Mouse (Mus musculus): Measurements from ENCODE around the gene Tmem14c. TPM values are rescaled to one million over a fixed set of nuclear protein-coding genes. Genes with fewer than 3 reads are reported as not detected.
"Not testable (repeated sequence)": the region's sequence is repeated elsewhere in the genome, so short reads cannot be mapped to it uniquely, and the experiment has no call there.

The Tmem14c gene
- 206 and 216 TPM in 2 replicates for total RNA-seq (2015)
- 109 and 136 TPM in 2 replicates for total RNA-seq (2017)

DNA sequence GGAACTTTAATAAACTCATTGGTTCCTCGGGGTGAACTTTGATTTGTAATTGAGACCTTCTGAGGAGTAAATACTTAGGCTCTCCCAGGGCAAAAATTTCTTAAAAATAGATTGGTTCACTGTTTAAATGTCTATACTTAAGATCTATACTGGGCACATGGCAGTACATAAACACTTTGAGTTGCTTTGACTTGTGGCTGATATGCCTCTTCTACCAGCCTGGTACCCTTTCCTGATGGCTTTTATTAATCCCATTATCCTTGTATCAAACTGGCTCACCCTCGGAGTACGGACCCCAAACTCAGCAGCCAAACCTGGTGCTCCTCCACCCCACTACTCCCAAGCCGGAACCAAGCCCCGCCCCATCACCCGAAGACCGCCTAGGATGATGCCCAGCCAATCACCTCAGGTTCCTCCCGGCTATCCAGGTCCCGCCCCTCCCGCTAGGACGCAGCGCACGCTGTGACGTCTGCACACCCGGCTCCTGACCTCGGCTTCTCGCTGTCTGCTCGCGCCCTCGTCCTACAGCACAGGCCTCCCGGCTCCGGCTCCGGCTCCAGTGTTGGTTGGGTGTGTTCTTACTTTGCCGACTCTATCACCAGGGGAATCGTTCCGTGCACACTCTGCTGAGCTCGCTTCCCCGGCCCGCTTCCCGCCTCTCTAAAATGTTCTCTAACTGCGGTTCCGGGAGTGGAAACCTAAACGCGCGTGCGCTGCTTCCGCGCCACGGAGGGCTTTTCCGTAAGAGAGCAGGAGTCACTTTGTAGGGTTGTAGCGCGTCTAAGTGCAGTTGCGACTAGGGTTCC is at the start of gene Tmem14c:
Gene Tmem14c, plus strand, starts transcription at position 464 of the 806 bp plus-strand sequence.
- ATAC-seq (replicated peaks; ENCODE audit: poor library complexity): peak; percentile 83

DNA sequence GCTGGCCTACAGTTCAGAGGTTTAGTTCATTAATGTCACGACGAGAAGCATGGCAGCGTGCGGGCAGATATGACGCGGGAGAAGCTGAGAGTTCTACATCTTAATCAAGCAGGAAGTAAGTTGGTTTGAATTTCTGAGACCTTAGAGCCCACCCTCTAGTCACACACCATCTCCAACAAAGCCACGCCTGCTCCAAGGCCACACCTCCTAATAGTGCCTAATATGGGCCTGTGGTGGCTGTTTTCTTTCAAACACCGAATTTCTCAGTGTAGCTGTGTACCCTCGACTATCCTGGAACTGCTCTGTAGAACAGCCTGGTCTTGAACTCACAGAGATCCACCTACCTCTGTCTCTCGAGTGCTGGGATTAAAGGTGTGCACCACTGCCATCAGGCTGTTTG is 48.5 kb upstream of the Tmem14c start:
- no peak for ATAC-seq (replicated peaks; ENCODE audit: poor library complexity)

DNA sequence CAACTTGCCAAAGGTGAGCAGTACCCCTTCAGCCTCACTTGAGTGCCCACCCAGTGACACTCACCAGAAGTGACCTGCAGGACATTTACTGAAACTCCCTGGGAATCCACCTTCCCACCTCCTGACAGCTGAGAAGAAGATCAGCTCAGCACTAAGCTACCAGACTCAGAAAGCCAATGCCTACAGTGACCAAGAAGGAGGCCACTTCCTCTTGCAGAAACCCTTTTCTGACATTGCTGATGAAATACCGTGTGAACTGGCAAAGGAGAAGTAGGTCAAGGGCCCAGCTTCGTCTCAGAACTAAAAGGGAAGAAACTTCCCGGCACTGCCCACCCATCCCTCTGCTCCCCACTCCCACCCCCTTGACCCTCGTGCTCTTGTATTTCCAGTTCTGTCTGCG is 47.5 kb upstream of the Tmem14c start:
- ATAC-seq (replicated peaks; ENCODE audit: poor library complexity): peak; percentile 83

DNA sequence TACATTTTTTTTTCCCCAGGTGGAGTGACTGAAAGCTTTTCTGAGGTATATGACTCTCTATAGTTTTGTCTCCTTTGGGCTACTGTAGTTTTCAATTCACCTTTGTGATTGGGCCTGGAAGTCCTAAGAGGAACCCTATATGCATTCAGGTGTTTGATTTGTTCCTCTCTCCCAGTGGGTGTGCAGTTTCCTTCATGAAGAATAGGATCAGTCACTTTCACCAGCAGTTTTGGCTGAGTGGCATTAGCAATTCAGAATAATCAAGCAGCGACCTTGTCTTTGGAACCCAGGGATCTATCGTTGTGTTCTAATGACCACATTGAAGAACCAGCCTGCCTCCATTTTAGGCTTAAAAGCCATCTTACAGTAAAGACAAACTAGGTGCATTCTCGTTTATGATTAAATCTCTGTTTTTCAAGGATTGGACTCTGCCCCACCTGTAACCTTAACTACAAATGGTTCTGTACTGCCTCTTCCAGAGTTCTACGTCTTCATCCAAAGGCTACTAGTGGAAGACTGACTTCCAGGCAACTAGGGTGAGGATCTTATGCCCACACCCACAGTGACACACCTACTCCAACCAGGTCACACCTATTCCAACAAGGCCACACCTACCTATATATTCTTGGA is 46.2 kb upstream of the Tmem14c start:
- ATAC-seq (replicated peaks; ENCODE audit: poor library complexity): no peak

DNA sequence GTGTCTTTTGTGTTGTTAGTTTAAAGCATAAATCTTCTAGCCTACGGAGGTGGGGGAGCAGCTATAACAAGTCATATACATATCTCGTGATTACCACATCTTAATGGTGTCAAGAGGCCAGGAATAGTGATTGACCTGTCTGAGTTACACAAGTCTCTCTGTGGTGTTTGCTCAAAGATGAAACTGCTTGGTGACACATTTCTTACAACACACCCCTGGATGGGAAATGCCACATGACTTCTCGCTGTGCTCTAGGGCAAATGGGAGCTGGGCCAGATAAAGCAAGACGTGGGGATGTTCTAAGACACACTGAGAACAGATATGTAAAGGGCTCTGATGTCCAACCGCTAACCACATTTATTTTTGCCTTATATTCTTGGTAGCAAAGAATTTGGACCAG is 44.8 kb upstream of the Tmem14c start:
- ATAC-seq (replicated peaks; ENCODE audit: poor library complexity): peak; percentile 85

DNA sequence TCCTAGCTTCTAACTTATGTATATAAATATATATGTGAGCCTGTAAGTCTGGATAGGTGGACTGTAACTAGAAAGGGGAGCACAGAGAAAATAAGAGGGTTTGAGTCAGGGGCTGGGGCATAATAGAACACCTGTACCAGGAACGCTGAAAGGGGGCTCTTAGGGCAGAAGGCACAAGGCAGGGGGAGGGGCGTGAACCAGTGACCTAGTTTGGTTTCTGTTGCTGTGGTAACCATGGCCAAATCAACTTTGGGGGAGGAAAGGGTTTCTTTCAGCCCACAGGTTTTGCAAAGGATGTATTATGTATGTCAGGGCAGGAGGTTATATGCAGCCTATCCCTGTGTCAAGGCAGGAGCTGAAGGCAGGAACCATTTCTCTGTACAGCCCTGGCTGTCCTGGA is 44.3 kb upstream of the Tmem14c start:
- no peak for ATAC-seq (replicated peaks; ENCODE audit: poor library complexity)

DNA sequence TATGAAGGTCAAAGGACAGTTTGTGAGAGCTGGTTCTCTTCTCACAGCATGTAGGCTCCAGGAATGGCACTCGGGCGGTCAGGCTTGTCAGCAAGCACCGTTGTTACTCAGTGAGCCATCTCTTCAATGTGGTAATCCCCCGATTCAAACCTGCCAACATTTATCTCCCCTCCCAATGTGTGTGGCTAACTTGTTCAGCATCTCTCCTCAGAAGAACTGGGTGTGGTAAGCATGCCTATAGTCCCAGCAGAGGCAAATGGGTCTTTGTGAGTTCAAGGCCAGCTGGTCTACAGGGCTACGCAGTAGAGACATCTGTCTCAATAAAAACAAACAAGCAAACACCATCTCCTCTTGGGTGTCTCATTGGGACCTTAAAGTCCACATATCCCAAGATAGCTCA is 43.1 kb upstream of the Tmem14c start:
- no peak for ATAC-seq (replicated peaks; ENCODE audit: poor library complexity)

DNA sequence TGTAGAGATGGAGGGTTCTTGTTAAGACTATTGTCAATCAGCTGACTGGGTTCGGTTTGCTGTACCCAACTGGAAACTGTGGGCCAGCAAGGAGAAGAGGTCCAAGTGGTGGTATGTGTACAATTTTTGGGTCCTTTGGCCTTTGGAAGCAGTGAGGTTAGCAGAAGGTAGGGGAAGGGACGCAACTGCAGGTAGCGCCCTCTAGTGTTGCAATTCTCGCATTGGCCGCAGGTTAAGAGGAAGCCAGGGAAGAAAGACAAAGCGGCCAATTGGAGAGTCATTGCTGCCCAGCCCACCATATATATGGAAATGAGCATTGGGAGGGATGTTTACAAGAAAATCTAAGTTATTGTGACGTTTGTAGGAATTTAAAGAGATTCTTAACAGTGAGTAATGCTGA is 38.5 kb upstream of the Tmem14c start:
- peak; percentile 93 for ATAC-seq (replicated peaks; ENCODE audit: poor library complexity)

DNA sequence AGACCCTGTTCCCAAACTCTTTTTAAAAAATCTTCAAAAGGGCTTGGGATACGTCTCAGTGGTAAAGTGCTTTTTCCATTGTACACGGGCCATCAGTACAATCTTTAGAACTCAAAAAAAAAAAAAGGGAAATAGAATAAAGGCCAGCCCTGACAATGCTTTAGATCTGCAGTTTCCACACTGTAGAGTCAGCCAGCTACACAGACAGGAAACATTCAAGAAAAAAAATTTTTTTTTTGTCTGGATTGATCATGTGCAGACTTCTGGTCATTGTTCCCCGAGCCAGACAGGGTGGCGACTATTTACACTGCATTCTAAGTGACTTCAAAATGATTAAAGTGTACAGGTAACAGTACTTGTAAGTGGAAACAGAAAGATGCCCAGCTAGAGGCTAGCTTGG is 37.4 kb upstream of the Tmem14c start:
- peak; percentile 40 for ATAC-seq (replicated peaks; ENCODE audit: poor library complexity)

DNA sequence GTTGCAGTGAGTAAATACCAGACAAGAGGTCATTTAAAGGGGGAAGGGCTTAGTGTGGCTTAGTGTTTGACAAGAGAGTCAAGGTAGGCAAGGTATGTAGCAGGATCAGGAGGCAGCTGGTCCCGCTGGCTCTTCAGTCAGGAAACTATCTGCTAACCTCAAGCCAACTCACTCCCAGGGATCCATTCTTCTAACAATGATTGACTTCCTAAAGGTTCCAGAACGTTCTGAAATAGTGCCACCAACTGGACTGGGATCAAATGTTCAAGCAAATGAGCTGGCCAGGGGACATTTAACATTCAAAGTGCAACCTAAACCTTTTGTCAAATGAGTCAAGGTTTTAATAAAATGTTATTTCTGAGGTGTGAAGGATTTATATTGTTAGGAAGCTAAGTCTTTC is 36.8 kb upstream of the Tmem14c start:
- ATAC-seq (replicated peaks; ENCODE audit: poor library complexity): no peak

DNA sequence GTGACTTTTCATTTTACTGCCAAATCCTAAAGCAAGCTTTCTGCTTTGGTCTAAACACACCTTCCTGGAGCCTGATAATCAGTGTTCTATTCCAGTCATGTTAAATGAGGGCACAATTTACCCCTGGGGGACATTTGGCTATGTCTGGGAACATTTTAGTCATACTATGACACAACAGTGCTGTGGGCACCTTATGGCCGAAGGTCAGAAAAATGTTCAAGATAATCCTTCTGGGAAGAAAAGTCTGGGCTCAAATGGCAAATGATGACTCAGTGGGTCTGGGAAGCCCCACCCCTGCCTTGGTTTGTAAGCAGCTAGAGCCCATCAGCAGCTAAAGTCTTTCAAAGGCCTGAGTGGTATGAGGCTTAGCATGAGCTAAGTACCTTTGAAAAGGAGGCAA is 33.3 kb upstream of the Tmem14c start:
- ATAC-seq (replicated peaks; ENCODE audit: poor library complexity): no peak

DNA sequence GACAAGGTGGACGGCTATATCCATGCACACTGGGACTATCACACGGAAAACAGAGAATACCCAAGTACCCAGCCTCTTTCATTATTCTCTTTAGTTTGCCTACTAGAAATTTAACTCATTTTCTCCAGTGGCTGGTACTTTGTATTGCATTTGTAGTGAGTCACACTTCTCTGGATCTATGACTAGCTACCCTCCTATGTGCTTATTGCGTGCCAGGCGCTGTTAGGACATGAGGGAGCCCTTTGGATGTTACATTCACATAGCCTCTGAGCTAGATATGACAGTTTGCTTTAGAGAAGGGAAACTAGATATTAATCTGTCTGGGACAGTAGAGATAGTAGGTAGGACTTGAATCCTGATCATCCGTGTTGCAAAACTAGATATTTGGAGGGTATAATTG is 30.0 kb upstream of the Tmem14c start:
- ATAC-seq (replicated peaks; ENCODE audit: poor library complexity): no peak

DNA sequence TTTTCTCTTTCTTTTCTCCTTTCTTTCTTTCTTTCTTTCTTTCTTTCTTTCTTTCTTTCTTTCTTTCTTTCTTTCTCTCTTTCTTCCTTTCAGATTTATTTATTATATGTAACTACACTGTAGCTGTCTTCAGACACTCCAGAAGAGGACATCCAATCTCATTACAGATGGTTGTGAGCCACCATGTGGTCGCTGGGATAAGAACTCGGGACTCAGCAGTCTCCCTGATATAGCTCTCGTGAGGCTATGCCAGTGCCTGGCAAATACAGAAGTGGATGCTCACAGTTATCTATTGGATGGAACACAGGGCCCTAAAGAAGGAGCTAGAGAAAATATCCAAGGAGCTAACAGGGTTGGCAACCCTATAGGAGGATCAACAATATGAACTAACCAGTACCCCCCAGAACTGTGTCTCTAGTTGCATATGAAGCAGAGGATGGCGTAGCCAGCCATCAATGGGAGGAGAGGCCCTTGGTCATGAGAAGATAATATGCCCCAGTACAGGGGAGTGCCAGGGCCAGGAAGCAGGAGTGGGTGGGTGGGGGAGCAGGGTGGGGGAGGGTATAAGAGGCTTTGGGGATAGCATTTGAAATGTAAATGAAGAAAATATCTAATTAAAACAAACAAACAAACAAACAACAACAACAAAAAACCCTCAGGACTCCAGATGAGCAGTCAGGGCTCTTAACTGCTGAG is 28.3 kb upstream of the Tmem14c start:
- not testable (repeated sequence) for ATAC-seq (replicated peaks; ENCODE audit: poor library complexity)

DNA sequence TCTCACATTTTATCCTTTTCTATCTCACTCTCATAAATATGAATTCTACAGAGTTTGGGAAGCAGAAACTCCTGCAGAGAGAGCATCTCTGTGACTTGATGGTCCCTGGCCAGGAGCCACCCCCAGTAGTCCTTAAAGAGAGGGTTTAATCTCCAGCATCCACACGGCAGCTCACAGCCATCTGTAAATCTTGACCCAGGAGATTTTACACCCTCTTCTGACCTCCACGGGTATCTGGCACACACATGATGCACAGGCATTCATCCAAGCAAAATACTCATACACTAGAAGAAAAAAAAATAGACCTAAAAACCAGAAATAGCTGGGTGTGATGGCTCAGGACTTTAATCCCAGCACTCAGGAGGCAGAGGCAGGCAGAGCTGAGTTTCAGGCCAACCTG is 27.7 kb upstream of the Tmem14c start:
- peak; percentile 50; the same call in 1 of the 2 replicates for ATAC-seq (replicated peaks; ENCODE audit: poor library complexity)

DNA sequence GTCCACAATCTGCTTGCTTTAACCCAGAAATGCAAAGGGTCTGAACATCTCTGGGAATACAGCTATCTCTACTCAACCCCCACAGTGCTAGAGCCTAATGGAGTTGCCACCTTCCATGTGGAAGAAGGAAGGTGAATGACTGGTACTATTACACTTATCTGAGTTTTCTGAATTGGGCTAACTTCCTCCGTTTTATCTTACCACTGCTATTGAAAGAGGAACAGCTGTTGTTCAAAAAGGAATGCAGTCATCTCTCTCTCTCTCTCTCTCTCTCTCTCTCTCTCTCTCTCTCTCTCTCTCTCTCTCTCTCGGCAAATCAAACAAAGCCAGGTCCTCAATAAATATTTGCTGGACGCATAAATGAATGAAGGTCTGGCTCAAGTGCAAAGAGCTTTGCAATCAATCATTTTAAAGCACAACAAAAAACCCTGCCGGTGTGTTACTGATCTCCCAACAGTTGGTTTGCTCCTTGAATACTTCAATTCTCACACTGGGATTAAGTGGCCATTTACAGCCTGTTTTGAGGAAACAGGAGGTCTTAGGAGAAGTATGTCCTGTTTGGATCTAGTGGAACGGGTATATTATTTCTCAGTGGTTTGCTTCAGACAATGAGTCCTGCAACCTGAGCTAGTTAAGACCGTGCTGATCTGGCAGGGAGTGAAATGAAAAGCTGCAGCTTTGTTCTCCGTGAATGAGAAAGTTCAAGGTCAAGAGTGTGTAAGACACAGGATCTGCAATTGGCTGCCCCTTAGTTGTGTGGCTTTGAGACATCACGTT is 21.4 kb upstream of the Tmem14c start:
- no peak for ATAC-seq (replicated peaks; ENCODE audit: poor library complexity)

DNA sequence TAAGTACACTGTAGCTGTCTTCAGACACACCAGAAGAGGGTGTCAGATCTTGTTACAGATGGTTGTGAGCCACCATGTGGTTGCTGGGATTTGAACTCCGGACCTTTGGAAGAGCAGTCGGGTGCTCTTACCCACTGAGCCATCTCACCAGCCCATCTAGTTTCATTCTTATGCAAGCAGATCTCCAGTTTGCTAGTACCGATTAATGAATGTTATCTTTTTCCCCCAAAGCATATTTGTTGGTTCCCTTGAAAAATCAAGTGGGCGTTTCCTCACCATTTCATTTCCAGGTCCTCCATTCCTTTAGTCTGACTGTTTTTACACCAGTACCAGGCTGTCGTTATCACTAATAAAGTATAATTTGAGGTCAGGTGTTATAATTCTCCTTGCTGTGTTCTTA is 17.6 kb upstream of the Tmem14c start:
- ATAC-seq (replicated peaks; ENCODE audit: poor library complexity): not testable (repeated sequence)

DNA sequence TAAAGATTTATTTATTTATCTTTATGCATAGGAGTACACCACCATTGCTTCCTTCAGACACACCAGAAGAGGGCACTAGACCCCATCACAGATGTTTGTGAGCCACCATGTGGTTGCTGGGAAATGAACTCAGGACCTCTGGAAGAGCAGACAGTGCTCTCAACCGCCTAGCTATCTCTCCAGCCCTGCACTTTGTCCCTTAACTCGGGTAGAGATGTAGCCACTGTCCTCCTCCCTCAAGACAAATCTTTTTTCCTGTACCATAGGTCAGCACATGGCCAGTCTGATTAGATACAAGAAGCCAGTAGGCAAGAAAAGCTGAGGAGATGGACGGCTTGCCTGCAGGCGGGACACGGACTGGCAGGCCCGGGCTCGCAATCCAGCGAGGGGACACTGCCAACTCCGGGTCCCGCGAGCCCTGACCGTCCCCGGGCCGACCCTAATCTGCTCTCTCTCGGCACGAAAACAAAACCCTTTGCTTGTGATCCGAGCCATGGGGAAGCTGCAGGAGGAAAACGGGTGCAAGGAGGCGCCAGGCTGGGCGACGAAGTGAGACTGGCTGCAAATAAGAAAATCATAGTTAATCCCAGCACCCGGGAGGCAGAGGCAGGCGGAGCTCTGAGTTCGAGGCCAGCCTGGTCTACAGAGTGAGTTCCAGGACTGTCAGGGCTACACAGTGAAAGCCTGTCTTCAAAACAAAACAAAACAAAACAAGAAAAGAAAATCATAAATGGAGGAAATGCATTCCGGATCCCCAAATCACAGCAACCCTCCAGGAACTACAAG is 15.8 kb upstream of the Tmem14c start:
- peak; percentile 9; the same call in 1 of the 2 replicates for ATAC-seq (replicated peaks; ENCODE audit: poor library complexity)

DNA sequence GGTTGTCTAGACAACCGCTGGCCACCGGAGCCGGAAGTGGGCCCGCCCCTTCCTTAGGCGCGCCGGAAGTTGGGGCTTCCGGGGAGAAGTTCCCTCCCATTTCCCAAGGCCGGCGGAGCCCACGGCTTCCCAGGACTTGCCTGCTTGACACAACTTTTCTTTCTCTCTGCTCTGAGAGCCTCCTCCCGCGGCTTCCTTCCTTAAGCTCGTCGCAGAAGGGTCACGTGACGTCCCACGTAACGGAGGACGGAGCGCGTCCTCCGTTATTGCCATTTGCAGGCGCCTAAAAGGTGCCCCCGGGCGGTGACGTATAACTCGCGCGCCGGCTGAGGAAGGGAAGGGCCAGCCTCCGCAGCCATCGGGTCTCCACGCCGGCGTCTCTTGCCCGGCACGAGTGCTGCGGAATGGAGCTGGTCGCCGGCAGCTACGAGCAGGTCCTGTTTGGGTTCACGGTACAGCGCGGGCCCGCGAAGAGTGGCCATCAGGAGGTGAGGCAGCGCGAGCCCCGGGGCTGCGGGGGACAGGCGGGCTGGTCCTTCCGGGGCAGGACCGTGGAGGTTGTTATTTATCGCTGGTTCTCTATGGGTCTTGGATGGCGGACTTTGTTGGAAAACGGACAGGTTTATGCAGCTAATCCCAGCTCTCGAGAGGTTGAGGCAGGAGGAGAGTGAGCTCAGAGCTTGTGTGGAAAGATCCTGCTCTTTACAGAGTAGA is 15.0 kb upstream of the Tmem14c start, which contains the start of gene Pak1ip1:
Gene Pak1ip1, plus strand, starts transcription at position 98 of the 714 bp plus-strand sequence.
- ATAC-seq (replicated peaks; ENCODE audit: poor library complexity): peak; percentile 94

DNA sequence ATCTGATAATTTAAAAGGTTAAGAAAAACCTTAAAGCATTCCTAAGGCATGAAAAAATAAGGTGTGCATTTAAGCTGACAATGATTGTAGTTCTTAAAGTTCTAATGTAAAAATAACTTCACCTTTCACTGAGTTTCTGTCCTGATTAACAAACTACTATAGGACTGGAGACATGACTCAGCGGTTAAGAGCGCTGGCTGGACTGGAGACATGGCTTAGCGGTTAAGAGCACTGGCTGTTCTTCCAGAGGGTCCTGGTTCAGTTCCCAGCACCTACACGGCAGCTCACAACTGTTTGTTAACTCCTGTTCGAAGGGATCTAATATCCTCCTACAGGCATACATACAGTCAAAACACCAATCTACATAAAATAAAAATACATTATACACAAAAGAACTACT is 14.1 kb upstream of the Tmem14c start:
- no peak for ATAC-seq (replicated peaks; ENCODE audit: poor library complexity)

DNA sequence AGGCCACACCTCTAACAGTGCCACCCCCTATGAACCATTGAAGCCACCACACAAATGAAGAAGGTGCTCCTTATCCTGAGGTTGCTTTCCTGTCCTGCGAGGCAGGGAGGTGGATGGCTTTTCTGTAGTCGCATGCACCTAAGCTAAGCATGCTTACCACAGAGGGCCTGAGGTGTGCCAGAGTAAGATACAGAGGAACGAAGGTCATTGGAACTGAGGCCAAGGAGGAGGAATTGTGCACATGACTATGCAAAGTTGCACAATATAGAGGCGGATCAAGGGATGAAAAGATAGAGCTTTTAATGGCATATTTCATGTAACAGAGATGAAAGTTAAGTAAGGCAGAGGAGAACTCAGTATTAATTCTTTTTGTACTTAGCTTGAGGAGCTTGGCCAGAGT is 9.8 kb upstream of the Tmem14c start:
- ATAC-seq (replicated peaks; ENCODE audit: poor library complexity): no peak
